Mouse (Mus musculus): ENCODE results near the gene Rd3l. TPM values are rescaled to one million over a fixed set of nuclear protein-coding genes. Genes with fewer than 3 reads are reported as not detected.

The Rd3l gene
- total and polyA plus RNA-seq, 3 experiments = 0.08 TPM; not detected in 2

DNA sequence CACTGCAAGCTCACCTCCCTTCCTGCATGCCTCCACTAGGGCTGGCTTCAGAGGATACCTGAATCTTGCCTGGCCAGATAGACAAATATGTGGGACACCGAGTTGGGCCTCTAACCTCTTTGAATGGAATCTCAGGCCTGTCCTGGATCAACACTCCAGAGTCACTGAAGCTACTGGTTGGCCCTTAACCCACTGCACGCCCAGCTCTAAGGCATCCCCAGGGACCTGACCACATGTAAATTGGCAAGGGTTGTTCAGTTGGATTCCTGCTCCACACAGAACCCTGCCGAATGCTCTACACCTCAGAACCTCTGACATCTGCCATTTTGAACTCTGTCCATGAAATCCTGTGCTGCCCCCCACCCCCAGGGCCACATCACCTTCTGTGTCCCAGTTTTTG lies 48.6 kb downstream of the Rd3l start:
- Histone ChIP-seq H3K4me1 (ENCODE audit: control insufficient read depth in 1 of 2, insufficient read depth in 2 of 2, low read length in 2 of 2) (peaks cover 4 to 12% of the 10 kb centered on the region in 2 experiments; a peak in 3 of 4 replicates), H3K9me3 (replicated peaks; ENCODE audit: insufficient read depth, low read length) (no peaks in the 10 kb centered on the region), H3K79me2 (ENCODE audit: control insufficient read depth, insufficient read depth, low read length, poor library complexity) (no peaks in the 10 kb centered on the region), H3K27ac (ENCODE audit: control insufficient read depth, low read depth, low read length) (no peak overlapping the region), H3K4me3 (ENCODE audit: control insufficient read depth in 1 of 2, insufficient read depth in 1 of 2, low read depth in 2 of 2, low read length in 2 of 2) (no peak overlapping the region), H3K9ac (ENCODE audit: control insufficient read depth, low read depth, low read length, poor library complexity, severe bottlenecking) (no peak overlapping the region), H3K27me3 (ENCODE audit: control insufficient read depth in 1 of 2, insufficient read depth in 2 of 2, low read length in 2 of 2) (no peaks in the 10 kb centered on the region), H3K36me3 (ENCODE audit: control insufficient read depth in 1 of 2, insufficient read depth in 2 of 2, low read length in 2 of 2) (no peaks in the 10 kb centered on the region; a peak in 1 of 4 replicates)
- DNase-seq (ENCODE audit: low read depth, low spot score) = no peak
- no peak for TF ChIP-seq BHLHE40 (IDR thresholded peaks at IDR 0.05; ENCODE audit: borderline replicate concordance, low read depth, low read length)
- TF ChIP-seq POLR2AphosphoS5 (IDR thresholded peaks at IDR 0.05; ENCODE audit: borderline replicate concordance, low read depth, low read length) = no peak
- no peak for TF ChIP-seq MYC (IDR thresholded peaks at IDR 0.05; ENCODE audit: low read depth, low read length)
- TF ChIP-seq NRF1 (IDR thresholded peaks at IDR 0.05; ENCODE audit: insufficient read depth, low read depth, low read length, poor library complexity, severe bottlenecking) = no peak
- no peak for TF ChIP-seq ZNF384 (IDR thresholded peaks at IDR 0.05; ENCODE audit: low read depth, low read length)
- no peak for TF ChIP-seq GATA1 (IDR thresholded peaks at IDR 0.05; ENCODE audit: low read depth, low read length)
- TF ChIP-seq KAT2A (conservative IDR thresholded peaks at IDR 0.05; ENCODE audit: low read depth, low read length) = no peak
- TF ChIP-seq TCF12 (IDR thresholded peaks at IDR 0.05; ENCODE audit: low read depth, low read length) = no peak
- no peak for TF ChIP-seq MXI1 (IDR thresholded peaks at IDR 0.05; ENCODE audit: low read depth, low read length)

DNA sequence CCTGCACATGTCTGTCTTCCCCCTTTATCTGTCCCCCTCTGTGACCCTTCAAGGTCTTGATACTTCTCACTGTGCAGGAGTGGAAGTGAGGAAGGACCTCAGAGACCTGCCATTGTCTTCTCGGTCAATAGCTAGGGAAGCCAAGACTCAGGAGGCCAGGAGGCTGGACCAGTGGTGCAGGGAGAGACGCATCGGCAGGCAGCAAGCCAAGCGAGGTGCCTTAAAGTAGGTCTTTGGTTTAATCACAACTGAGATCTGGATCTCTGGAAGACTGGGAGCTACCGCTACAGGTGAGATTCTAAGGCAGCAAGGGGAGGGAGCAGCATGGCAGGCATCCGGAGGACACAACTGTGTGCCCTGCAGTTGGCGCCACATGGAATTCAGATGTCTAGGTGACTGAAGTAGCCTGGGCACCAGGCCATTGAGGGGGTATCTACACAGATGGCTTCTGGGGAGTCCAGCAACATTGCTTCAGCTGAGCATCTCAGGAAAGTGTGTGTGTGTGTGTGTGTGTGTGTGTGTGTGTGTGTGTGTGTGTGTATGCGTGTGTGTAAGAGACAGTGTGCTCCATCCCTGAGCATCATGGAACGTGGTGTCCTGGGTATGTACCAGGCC lies 49.6 kb downstream of the Rd3l start:
- Histone ChIP-seq H3K4me1 (ENCODE audit: control insufficient read depth in 1 of 2, insufficient read depth in 2 of 2, low read length in 2 of 2) (peaks cover 0 to 9% of the 10 kb centered on the region in 2 experiments; a peak in 3 of 4 replicates), H3K9me3 (replicated peaks; ENCODE audit: insufficient read depth, low read length) (no peaks in the 10 kb centered on the region), H3K27ac (ENCODE audit: control insufficient read depth, low read depth, low read length) (no peak overlapping the region), H3K4me3 (ENCODE audit: control insufficient read depth in 1 of 2, insufficient read depth in 1 of 2, low read depth in 2 of 2, low read length in 2 of 2) (no peak overlapping the region), H3K79me2 (ENCODE audit: control insufficient read depth, insufficient read depth, low read length, poor library complexity) (no peaks in the 10 kb centered on the region), H3K36me3 (ENCODE audit: control insufficient read depth in 1 of 2, insufficient read depth in 2 of 2, low read length in 2 of 2) (no peaks in the 10 kb centered on the region; a peak in 1 of 4 replicates), H3K27me3 (ENCODE audit: control insufficient read depth in 1 of 2, insufficient read depth in 2 of 2, low read length in 2 of 2) (no peaks in the 10 kb centered on the region), H3K9ac (ENCODE audit: control insufficient read depth, low read depth, low read length, poor library complexity, severe bottlenecking) (no peak overlapping the region)
- no peak for DNase-seq (ENCODE audit: low read depth, low spot score)
- TF ChIP-seq UBTF (IDR thresholded peaks at IDR 0.05; ENCODE audit: borderline replicate concordance, insufficient read depth, low read depth, low read length) (no peak), MXI1 (IDR thresholded peaks at IDR 0.05; ENCODE audit: low read depth, low read length) (no peak), POLR2AphosphoS2 (IDR thresholded peaks at IDR 0.05; ENCODE audit: low read length) (no peak)

Other genes with a start within 250 kb of the Rd3l start
- 29.1 and 30.7 TPM in 2 replicates for gene Klc1, start 222.5 kb downstream of the Rd3l start, total RNA-seq (2012; rRNA removed)
- 10 to 100 TPM in 1 of 2 experiments, not detected in 1; 60.4 TPM for gene Klc1, start 222.5 kb downstream of the Rd3l start, polyA plus RNA-seq (2012; ENCODE audit: insufficient read depth in 1 of 2, insufficient read length in 2 of 2, low read depth in 1 of 2, low replicate concordance in 2 of 2, missing spikeins in 1 of 2)
- gene Xrcc3, start 167.4 kb downstream of the Rd3l start, total RNA-seq (2012; rRNA removed) = 9.0 and 10.0 TPM in 2 replicates
- 10 to 100 TPM in 1 of 2 experiments, not detected in 1; 18.8 TPM for gene Xrcc3, start 167.4 kb downstream of the Rd3l start, polyA plus RNA-seq (2012; ENCODE audit: insufficient read depth in 1 of 2, insufficient read length in 2 of 2, low read depth in 1 of 2, low replicate concordance in 2 of 2, missing spikeins in 1 of 2)
- gene Zfyve21, start 167.1 kb downstream of the Rd3l start, total RNA-seq (2012; rRNA removed) = 7.2 and 8.1 TPM in 2 replicates
- gene Zfyve21, start 167.1 kb downstream of the Rd3l start, polyA plus RNA-seq (2012; ENCODE audit: insufficient read depth in 1 of 2, insufficient read length in 2 of 2, low read depth in 1 of 2, low replicate concordance in 2 of 2, missing spikeins in 1 of 2) = 1 to 10 TPM in 1 of 2 experiments, not detected in 1; 9.1 TPM
- gene Ppp1r13b, start 73.2 kb downstream of the Rd3l start, total RNA-seq (2012; rRNA removed) = 1.5 and 2.0 TPM in 2 replicates
- gene Ppp1r13b, start 73.2 kb downstream of the Rd3l start, polyA plus RNA-seq (2012; ENCODE audit: insufficient read depth in 1 of 2, insufficient read length in 2 of 2, low read depth in 1 of 2, low replicate concordance in 2 of 2, missing spikeins in 1 of 2) = 1 to 10 TPM in 1 of 2 experiments, not detected in 1; 8.7 TPM
- gene Atp5mpl, start 14.3 kb downstream of the Rd3l start, total RNA-seq (2012; rRNA removed) = 461 and 487 TPM in 2 replicates
- 1,000 to 10,000 TPM in 1 of 2 experiments, 100 to 1,000 TPM in 1; 224 to 1,158 TPM for gene Atp5mpl, start 14.3 kb downstream of the Rd3l start, polyA plus RNA-seq (2012; ENCODE audit: insufficient read depth in 1 of 2, insufficient read length in 2 of 2, low read depth in 1 of 2, low replicate concordance in 2 of 2, missing spikeins in 1 of 2)
- gene Tdrd9, start 9.8 kb downstream of the Rd3l start, total RNA-seq (2012; rRNA removed) = 24.5 and 46.5 TPM in 2 replicates
- 10 to 100 TPM in 1 of 2 experiments, not detected in 1; 28.9 TPM for gene Tdrd9, start 9.8 kb downstream of the Rd3l start, polyA plus RNA-seq (2012; ENCODE audit: insufficient read depth in 1 of 2, insufficient read length in 2 of 2, low read depth in 1 of 2, low replicate concordance in 2 of 2, missing spikeins in 1 of 2)
- gene Aspg, start 125.4 kb upstream of the Rd3l start, total RNA-seq (2012; rRNA removed) = not detected in 2 replicates
- gene Aspg, start 125.4 kb upstream of the Rd3l start, polyA plus RNA-seq (2012; ENCODE audit: insufficient read depth in 1 of 2, insufficient read length in 2 of 2, low read depth in 1 of 2, low replicate concordance in 2 of 2, missing spikeins in 1 of 2) = not detected
- 4.4 and 6.9 TPM in 2 replicates for gene Kif26a, start 164.9 kb upstream of the Rd3l start, total RNA-seq (2012; rRNA removed)
- 1 to 10 TPM in 1 of 2 experiments, not detected in 1; 4.8 TPM for gene Kif26a, start 164.9 kb upstream of the Rd3l start, polyA plus RNA-seq (2012; ENCODE audit: insufficient read depth in 1 of 2, insufficient read length in 2 of 2, low read depth in 1 of 2, low replicate concordance in 2 of 2, missing spikeins in 1 of 2)